Mouse (Mus musculus): ENCODE measurements around the gene Tshz2. TPM values are rescaled to one million over a fixed set of nuclear protein-coding genes. Genes with fewer than 3 reads are reported as not detected.
A peak's percentile ranks its signal among the peaks of the same experiment; 100 is the strongest.

Tshz2 gene
- polyA plus RNA-seq, 1 experiment from 2014 or later: 7.6 TPM

DNA sequence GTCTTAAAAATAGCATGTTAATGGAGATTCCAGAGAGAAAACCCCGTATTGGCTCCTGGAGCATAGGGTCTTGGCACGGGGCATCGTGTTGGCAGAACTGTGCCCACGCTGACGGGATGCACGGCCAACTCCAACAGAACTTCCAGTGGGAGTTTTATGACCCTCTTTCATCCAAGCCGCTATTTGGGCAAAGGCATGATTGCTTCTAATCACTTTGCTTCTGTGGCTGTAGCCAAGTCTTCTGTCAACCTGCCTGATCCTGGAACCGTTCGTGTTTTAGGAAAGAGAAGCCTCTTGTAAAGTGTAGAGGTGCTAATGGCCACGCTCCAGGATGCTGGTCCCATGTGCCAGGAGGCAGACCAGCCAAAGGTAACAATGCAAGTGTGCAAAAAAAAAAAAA lies 350.1 kb downstream of the Tshz2 start:
- no peak overlapping the region for H3K27ac ChIP-seq
- DNase-seq (ENCODE audit: low spot score): no peak
- H3K4me3 ChIP-seq: no peak overlapping the region
- no peaks in the 10 kb centered on the region for H3K36me3 ChIP-seq
- 88% methylated on average over 10 of the region's 10 CpGs for WGBS
- H3K9me3 ChIP-seq (replicated peaks): no peaks in the 10 kb centered on the region
- H3K4me1 ChIP-seq: peaks cover 3% of the 10 kb centered on the region; the same call in 1 of the 2 replicates
- no peaks in the 10 kb centered on the region for H3K27me3 ChIP-seq (ENCODE audit: low read depth, poor library complexity, severe bottlenecking)

DNA sequence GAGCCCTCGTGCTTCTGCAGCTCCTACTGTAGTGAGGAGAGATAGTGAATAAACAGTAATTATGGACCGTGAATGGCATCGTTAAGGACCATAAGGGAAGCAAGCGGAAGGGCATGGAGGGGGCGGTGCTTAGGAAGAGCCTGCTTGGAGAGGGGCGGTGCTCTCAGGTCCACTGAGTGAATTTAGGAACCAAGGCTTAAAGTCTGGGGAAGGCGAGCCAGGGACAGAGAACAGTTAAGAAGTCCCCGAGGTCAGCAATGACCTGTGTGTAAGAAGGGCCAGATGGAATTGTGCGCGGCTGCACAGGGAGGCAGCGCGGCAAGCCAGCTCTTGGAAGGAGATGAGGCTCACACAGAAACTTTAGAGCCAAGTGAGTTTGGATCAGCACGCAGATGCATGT lies 354.4 kb downstream of the Tshz2 start:
- H3K9me3 ChIP-seq (replicated peaks): no peaks in the 10 kb centered on the region

DNA sequence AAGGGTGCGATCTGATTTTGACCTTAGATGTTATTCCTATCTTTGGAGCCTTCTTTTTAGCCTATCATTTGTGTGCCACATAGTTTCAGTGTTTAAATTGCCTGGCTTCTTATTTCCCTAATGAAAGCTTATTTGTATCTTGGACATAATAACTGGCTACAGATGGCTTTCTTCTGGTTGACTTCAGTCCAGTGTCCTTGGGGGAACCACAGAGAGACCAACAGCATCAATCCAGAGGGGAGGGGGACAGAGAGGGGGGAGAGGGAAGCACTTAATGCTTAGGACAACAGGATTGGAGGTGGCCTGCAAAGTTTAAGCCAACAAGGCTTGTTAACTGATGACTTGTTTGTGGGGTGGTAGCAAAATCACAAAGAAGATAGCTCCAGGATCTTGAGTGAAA lies 356.4 kb downstream of the Tshz2 start:
- WGBS: 98% methylated on average over 1 of the region's 1 CpGs

More for the DNA sequence above, 354.4 kb downstream of the Tshz2 start:
- no peak for DNase-seq (ENCODE audit: low spot score)
- no peak overlapping the region for H3K27ac ChIP-seq
- no peaks in the 10 kb centered on the region for H3K36me3 ChIP-seq
- H3K27me3 ChIP-seq (ENCODE audit: low read depth, poor library complexity, severe bottlenecking): no peaks in the 10 kb centered on the region
- WGBS: 67% methylated on average over 13 of the region's 13 CpGs
- no peak overlapping the region for H3K4me3 ChIP-seq
- peaks cover 3% of the 10 kb centered on the region; the same call in 1 of the 2 replicates for H3K4me1 ChIP-seq

DNA sequence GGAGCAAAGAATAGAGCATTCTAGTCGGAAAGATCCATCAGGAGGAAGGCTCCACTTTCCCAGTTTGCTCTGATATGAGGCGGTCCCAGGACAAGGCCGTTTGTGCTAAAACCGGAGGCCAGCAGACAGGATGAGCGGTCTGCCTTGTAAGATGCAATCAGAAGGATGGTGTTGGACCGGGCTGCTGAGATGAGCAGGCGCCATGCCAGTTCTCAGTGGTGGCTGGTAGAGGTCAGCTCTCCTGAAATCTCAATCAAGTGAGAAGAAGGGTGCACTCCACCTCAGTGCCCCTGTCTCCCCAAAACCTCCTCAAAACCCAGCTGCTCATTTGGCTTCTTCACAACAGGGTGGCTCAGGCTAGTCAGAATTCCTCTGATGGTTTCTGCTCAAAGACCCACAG lies 358.2 kb downstream of the Tshz2 start:
- no peak for DNase-seq (ENCODE audit: low spot score)
- Histone ChIP-seq H3K4me1 (peaks cover 11% of the 10 kb centered on the region), H3K4me3 (no peak overlapping the region), H3K27me3 (ENCODE audit: low read depth, poor library complexity, severe bottlenecking) (peaks cover 8% of the 10 kb centered on the region; the same call in 1 of the 2 replicates), H3K9me3 (replicated peaks) (no peaks in the 10 kb centered on the region), H3K36me3 (no peaks in the 10 kb centered on the region), H3K27ac (no peak overlapping the region)
- WGBS: 94% methylated on average over 7 of the region's 7 CpGs

More for the DNA sequence above, 356.4 kb downstream of the Tshz2 start:
- no peak overlapping the region for H3K27ac ChIP-seq
- H3K36me3 ChIP-seq: no peaks in the 10 kb centered on the region
- no peak for DNase-seq (ENCODE audit: low spot score)
- H3K9me3 ChIP-seq (replicated peaks): no peaks in the 10 kb centered on the region
- H3K27me3 ChIP-seq (ENCODE audit: low read depth, poor library complexity, severe bottlenecking): no peaks in the 10 kb centered on the region
- peaks cover 3% of the 10 kb centered on the region; the same call in 1 of the 2 replicates for H3K4me1 ChIP-seq
- H3K4me3 ChIP-seq: no peak overlapping the region

GRCm38 (mm10) chr2:169995987-169996386 lies 363.2 kb downstream of the Tshz2 start:
- Histone ChIP-seq H3K27me3 (ENCODE audit: low read depth, poor library complexity, severe bottlenecking) (peaks cover 8% of the 10 kb centered on the region; the same call in 1 of the 2 replicates), H3K4me3 (no peak overlapping the region), H3K9me3 (replicated peaks) (no peaks in the 10 kb centered on the region), H3K27ac (peak overlapping the region; percentile 62; the same call in 1 of the 2 replicates), H3K4me1 (peaks cover 50% of the 10 kb centered on the region), H3K36me3 (no peaks in the 10 kb centered on the region)
- no peak for DNase-seq (ENCODE audit: low spot score)
- 44% methylated on average over 12 of the region's 12 CpGs for WGBS

DNA sequence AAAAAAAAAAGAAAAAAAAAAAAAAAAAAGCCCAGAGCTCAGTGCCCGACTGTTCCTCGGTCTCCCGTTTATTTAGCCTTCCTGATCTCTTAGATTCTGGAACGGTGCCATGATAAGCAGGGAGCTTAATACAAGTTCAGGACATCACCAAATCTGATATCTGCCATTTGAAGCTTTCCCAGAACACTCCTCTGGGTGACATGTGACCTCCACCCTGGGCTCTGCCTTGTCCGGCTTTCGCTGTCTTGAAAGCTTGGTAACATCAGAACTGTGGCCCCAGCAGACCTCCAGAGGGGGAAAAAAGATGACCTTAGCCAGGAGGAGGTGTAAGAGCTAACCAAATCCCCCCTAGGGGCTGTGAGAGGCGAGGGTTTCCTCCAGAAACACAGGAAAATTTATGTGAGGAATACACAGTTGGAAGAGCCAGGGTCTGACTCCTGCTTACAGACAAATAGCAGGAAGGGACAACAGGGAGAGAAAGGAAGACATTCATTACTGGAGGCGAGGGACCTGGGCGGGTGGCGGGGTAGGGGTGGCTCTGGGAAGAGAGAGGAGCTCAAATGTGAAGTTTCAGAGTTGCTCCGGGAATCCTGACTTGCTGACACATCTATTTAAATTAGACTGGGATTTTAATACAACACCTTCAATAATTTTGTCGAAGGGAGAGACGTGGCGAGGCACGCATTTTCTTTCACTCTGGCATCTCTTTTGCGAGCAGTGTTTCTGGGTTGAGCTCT lies 363.9 kb downstream of the Tshz2 start:
- Histone ChIP-seq H3K9me3 (replicated peaks) (no peaks in the 10 kb centered on the region), H3K4me1 (peaks cover 50% of the 10 kb centered on the region), H3K27ac (0 out of 2 replicates have a peak overlapping the region, but pooled peaks have one; percentile 74), H3K36me3 (no peaks in the 10 kb centered on the region), H3K27me3 (ENCODE audit: low read depth, poor library complexity, severe bottlenecking) (peaks cover 8% of the 10 kb centered on the region; the same call in 1 of the 2 replicates), H3K4me3 (no peak overlapping the region)
- no peak for DNase-seq (ENCODE audit: low spot score)
- 55% methylated on average over 16 of the region's 16 CpGs for WGBS

GRCm38 (mm10) chr2:169997276-169998049 lies 364.6 kb downstream of the Tshz2 start:
- H3K27ac ChIP-seq: peak overlapping the region; percentile 74; the same call in 1 of the 2 replicates
- H3K4me3 ChIP-seq: no peak overlapping the region
- H3K36me3 ChIP-seq: no peaks in the 10 kb centered on the region
- WGBS: 78% methylated on average over 16 of the region's 16 CpGs
- no peak for DNase-seq (ENCODE audit: low spot score)
- peaks cover 8% of the 10 kb centered on the region; the same call in 1 of the 2 replicates for H3K27me3 ChIP-seq (ENCODE audit: low read depth, poor library complexity, severe bottlenecking)
- no peaks in the 10 kb centered on the region for H3K9me3 ChIP-seq (replicated peaks)
- peaks cover 51% of the 10 kb centered on the region for H3K4me1 ChIP-seq

- DNase-seq (ENCODE audit: low spot score): no peak
- H3K4me3 ChIP-seq: no peak overlapping the region
- WGBS: 77% methylated on average over 11 of the region's 11 CpGs
- no peaks in the 10 kb centered on the region for H3K36me3 ChIP-seq
- H3K27ac ChIP-seq: peak overlapping the region; percentile 74
- H3K4me1 ChIP-seq: peaks cover 57% of the 10 kb centered on the region
- H3K27me3 ChIP-seq (ENCODE audit: low read depth, poor library complexity, severe bottlenecking): peaks cover 8% of the 10 kb centered on the region; the same call in 1 of the 2 replicates
- no peaks in the 10 kb centered on the region for H3K9me3 ChIP-seq (replicated peaks)
Observed at GRCm38 (mm10) chr2:169998878-169999337, 366.1 kb downstream of the Tshz2 start.

GRCm38 (mm10) chr2:170002594-170003504 lies 370.0 kb downstream of the Tshz2 start:
- Histone ChIP-seq H3K27ac (peak overlapping the region; percentile 12; the same call in 1 of the 2 replicates), H3K36me3 (no peaks in the 10 kb centered on the region), H3K9me3 (replicated peaks) (no peaks in the 10 kb centered on the region), H3K4me1 (peaks cover 37% of the 10 kb centered on the region), H3K4me3 (no peak overlapping the region), H3K27me3 (ENCODE audit: low read depth, poor library complexity, severe bottlenecking) (no peaks in the 10 kb centered on the region)
- DNase-seq (ENCODE audit: low spot score): no peak
- 79% methylated on average over 25 of the region's 25 CpGs for WGBS

DNA sequence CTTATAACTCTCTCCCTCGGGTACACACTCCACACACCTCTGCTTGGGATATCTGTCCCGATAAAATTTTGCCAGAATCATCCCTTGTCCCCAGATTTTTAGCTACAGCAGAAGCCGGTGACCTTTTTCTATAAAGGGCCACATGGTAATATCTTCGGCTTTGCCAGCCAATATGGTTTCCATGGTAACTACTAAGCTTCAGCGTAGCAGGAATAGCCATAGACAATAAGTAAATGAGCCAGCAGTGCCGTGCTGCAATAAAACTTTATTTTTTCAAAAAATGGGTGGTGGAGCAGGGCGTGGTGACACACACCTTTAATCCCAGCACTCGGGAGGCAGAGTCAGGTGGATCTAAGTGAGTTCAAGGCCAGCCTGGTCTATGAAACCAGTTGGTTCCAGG lies 370.9 kb downstream of the Tshz2 start:
- no peak for DNase-seq (ENCODE audit: low spot score)
- Histone ChIP-seq H3K4me1 (peaks cover 29% of the 10 kb centered on the region), H3K9me3 (replicated peaks) (no peaks in the 10 kb centered on the region), H3K4me3 (no peak overlapping the region), H3K27ac (no peak overlapping the region), H3K36me3 (no peaks in the 10 kb centered on the region), H3K27me3 (ENCODE audit: low read depth, poor library complexity, severe bottlenecking) (no peaks in the 10 kb centered on the region)
- WGBS: 93% methylated on average over 8 of the region's 8 CpGs

DNA sequence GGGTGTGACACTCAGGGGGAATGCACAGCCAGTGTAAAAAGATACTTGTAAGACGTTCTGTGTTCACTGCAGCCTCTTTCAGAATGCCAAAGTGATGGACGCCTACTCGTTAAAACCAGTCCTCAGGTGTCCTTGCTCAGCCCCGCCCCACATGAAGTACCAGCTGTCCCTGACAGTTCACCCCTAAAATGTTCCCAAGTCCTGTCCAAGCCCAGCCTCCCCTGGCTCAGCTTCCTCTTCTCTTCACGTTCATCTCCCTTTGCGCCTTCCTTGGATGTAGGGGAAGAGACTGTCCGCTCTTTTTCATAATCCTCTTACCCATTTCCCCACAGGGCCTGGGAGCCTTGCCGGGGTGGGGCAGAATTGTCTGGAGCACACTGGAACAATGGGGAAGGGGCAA lies 374.0 kb downstream of the Tshz2 start:
- WGBS: 74% methylated on average over 8 of the region's 8 CpGs

DNA sequence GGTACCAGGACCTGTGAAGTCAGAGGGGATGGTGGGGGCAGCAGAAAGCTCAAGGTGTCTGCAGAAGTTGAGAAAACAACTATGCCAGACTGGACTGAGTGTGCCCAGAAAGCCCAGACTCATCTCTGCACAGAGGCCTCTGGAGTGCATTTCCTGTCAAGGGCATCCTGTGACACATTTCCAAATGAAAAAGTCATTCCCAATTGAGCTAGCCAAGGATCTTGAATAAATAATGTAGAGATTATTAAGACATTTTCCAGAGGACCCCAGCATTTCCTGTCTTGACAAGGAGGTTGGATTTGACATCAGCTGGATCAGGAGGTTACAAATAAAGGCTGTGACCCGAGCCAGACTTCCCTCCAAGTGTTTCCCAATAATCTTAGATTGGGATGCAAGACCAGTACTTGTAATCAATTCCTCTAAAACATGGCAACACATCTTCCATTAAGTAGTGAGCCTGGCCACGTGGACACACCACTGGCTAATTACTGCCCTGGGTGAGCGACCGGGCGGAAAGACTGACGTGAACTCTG lies 374.7 kb downstream of the Tshz2 start:
- H3K4me1 ChIP-seq: peaks cover 26% of the 10 kb centered on the region
- H3K36me3 ChIP-seq: no peaks in the 10 kb centered on the region
- no peak overlapping the region for H3K4me3 ChIP-seq
- H3K27ac ChIP-seq: peak overlapping the region; percentile 56; the same call in 1 of the 2 replicates
- no peaks in the 10 kb centered on the region for H3K9me3 ChIP-seq (replicated peaks)
- no peak for DNase-seq (ENCODE audit: low spot score)
- H3K27me3 ChIP-seq (ENCODE audit: low read depth, poor library complexity, severe bottlenecking): no peaks in the 10 kb centered on the region
- whole genome bisulfite sequencing: 73% methylated on average over 6 of the region's 6 CpGs

More for the DNA sequence above, 374.0 kb downstream of the Tshz2 start:
- no peaks in the 10 kb centered on the region for H3K9me3 ChIP-seq (replicated peaks)
- peak overlapping the region; percentile 56; the same call in 1 of the 2 replicates for H3K27ac ChIP-seq
- no peak overlapping the region for H3K4me3 ChIP-seq
- H3K27me3 ChIP-seq (ENCODE audit: low read depth, poor library complexity, severe bottlenecking): no peaks in the 10 kb centered on the region
- H3K4me1 ChIP-seq: peaks cover 21% of the 10 kb centered on the region
- DNase-seq (ENCODE audit: low spot score): no peak
- no peaks in the 10 kb centered on the region for H3K36me3 ChIP-seq

Data from limb, embryonic 10.5 days (tissue).